Mouse (Mus musculus) B cell, adult 2 months (primary cell): Measurements from ENCODE around the gene Krtap5-2.
"Not testable (repeated sequence)": the region's sequence is repeated elsewhere in the genome, so short reads cannot be mapped to it uniquely, and the experiment has no call there.

Source experiments
- DNase-seq, 2 experiments: peaks; one replicate each; pipeline ENCODE4 v3.0.0; 2022

Krtap5-2 gene

GRCm38 (mm10) chr7:142135934-142136333 lies 39.9 kb downstream of the Krtap5-2 start, which contains the start of gene Gm39115:
Gm39115 (minus strand) TSS chr7:142136034.
- DNase-seq = not testable (repeated sequence)

- no peak for DNase-seq
Measured at GRCm38 (mm10) chr7:142134206-142134995, 41.4 kb downstream of the Krtap5-2 start.

GRCm38 (mm10) chr7:142128843-142129242 lies 47.0 kb downstream of the Krtap5-2 start:
- no peak for DNase-seq
